Mouse (Mus musculus) limb, embryonic 14.5 days (tissue): ENCODE data around the gene Skiv2l. TPM values are rescaled to one million over a fixed set of nuclear protein-coding genes. Genes with fewer than 3 reads are reported as not detected.

ENCODE experiments used
- ATAC-seq: fragments of 200-750 bp; cut with Nextera tagmentation; 2 replicates; pipeline ENCODE4 v1.8.0; 2017; ENCODE audit warnings: low read depth, moderate number of reproducible peaks, moderate TSS enrichment; ENCODE audit not compliant: low FRiP score
- DNase-seq: peaks from one replicate; pipeline ENCODE4 v3.0.0-alpha.2; 2015; ENCODE audit warnings: low spot score
- H3K27ac ChIP-seq: fragments of 300-500 bp; sonication (generic); replicated peaks from 2 replicates; pipeline ENCODE4 v1.5.1; 2014; ENCODE audit warnings: low read depth, mild to moderate bottlenecking, low read length, moderate library complexity, mixed read lengths
- H3K27me3 ChIP-seq: fragments of 300-500 bp; sonication (generic); 2 replicates; pipeline ENCODE4 v1.6.1; 2014; ENCODE audit warnings: low read length, mixed read lengths; ENCODE audit not compliant: control insufficient read depth, insufficient read depth
- H3K36me3 ChIP-seq: fragments of 300-500 bp; sonication (generic); 2 replicates; pipeline ENCODE4 v1.6.1; 2014; ENCODE audit warnings: mild to moderate bottlenecking, low read length, moderate library complexity, mixed read lengths; ENCODE audit not compliant: control insufficient read depth, insufficient read depth
- H3K4me1 ChIP-seq: fragments of 300-500 bp; sonication (generic); 2 replicates; pipeline ENCODE4 v1.6.1; 2014; ENCODE audit warnings: antibody characterized with exemption, low read length, mixed read lengths; ENCODE audit not compliant: control insufficient read depth, insufficient read depth
- H3K4me2 ChIP-seq: fragments of 300-500 bp; sonication (generic); replicated peaks from 2 replicates; pipeline ENCODE4 v1.6.1; 2014; ENCODE audit warnings: low read depth, mild to moderate bottlenecking, low read length, moderate library complexity; ENCODE audit not compliant: severe bottlenecking
- H3K4me3 ChIP-seq: fragments of 300-500 bp; sonication (generic); replicated peaks from 2 replicates; pipeline ENCODE4 v1.5.1; 2014; ENCODE audit warnings: low read length
- H3K9ac ChIP-seq: fragments of 300-500 bp; sonication (generic); 2 replicates; pipeline ENCODE4 v1.6.1; 2014; ENCODE audit warnings: mild to moderate bottlenecking, low read depth, low read length, moderate library complexity; ENCODE audit not compliant: severe bottlenecking
- H3K9me3 ChIP-seq: fragments of 300-500 bp; sonication (generic); 2 replicates; pipeline ENCODE4 v1.6.1; 2016; ENCODE audit warnings: low read length; ENCODE audit not compliant: control insufficient read depth
- POLR2A ChIP-seq: fragments of 200-500 bp; IDR thresholded peaks from 2 replicates; pipeline ENCODE4 v1.8.0; 2012; ENCODE audit warnings: inconsistent platforms, mild to moderate bottlenecking, moderate library complexity, borderline replicate concordance; ENCODE audit not compliant: insufficient read depth, insufficient read length; ENCODE audit errors: extremely low read depth
- WGBS: fragments of 180-500 bp; shearing (Covaris S2); extraction: QIAGEN DNeasy Blood & Tissue Kit; methylation state at CpG from one replicate; pipeline ENCODE4 v1.1.7; 2014; 5-methylcytosine and 5-hydroxymethylcytosine counted together
- microRNA-seq: library from miRNA; unstranded; fragments of <30 nt; microRNA quantifications from one replicate; pipeline ENCODE4, GENCODE M21; 2016
- polyA plus RNA-seq, 2 experiments: library from polyadenylated mRNA; depleted of rRNA in 1 of 2; stranded (reverse) in 1 of 2; unstranded in 1 of 2; fragments of >200 nt; fragmentation: Nextera tagmentation in 1 of 2; extraction: Ambion mirVana in 1 of 2; gene quantifications; 2 replicates each; pipeline versions ENCODE4 v1.2.1 to v1.2.3; 2012 to 2014

The Skiv2l gene
- polyA plus RNA-seq, 2 experiments: 43.5 to 75.8 TPM

DNA sequence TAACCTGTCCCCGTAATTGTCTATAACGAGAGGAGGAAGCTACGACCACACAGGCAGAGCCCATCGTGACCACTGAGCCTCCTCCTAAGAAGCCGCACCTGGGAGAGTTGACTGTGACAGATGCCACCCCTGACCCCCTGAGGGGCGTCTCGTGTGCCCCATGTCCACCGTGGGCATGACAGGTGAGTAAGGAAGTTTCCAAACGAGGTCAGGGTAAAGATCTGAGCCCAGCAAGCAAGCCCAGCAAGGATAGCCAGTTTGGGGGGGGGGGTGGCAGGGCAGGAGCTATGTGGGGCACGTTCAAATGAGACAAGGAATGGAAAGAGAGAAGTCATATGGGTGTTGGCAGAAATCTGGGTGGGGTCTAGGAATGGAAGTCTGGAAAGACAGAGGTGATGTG is 55.0 kb downstream of the Skiv2l start:
- Histone ChIP-seq H3K27me3 (no peaks in the 10 kb centered on the region), H3K4me3 (no peak overlapping the region), H3K27ac (no peak overlapping the region), H3K9me3 (no peaks in the 10 kb centered on the region), H3K36me3 (no peaks in the 10 kb centered on the region), H3K4me2 (no peak overlapping the region), H3K9ac (no peak overlapping the region), H3K4me1 (no peaks in the 10 kb centered on the region)
- ATAC-seq: no peak
- WGBS: 83% methylated on average over 10 of the region's 10 CpGs
- TF ChIP-seq POLR2A: no peak
- no peak for DNase-seq

Small RNA genes lying within 50 kb of the gene (microRNA-seq; reads per million reads assigned to microRNA genes)
- gene Mir6970 (0.92 reads per million), gene Mir6971 (0.92 reads per million), gene Mir6972 (not detected)

Other genes with a start within 250 kb of the Skiv2l start
Only the 30 nearest of the 37 such genes appear.
- 39.6 and 52.4 TPM in 2 replicates for gene Ppt2, start 221.7 kb downstream of the Skiv2l start, polyA plus RNA-seq (2012; rRNA removed)
- 27.0 and 29.9 TPM in 2 replicates for gene Ppt2, start 221.7 kb downstream of the Skiv2l start, polyA plus RNA-seq (2014; fragmentation: Nextera tagmentation; extraction: Ambion mirVana)
- 5.5 and 5.7 TPM in 2 replicates for gene Prrt1, start 220.7 kb downstream of the Skiv2l start, polyA plus RNA-seq (2012; rRNA removed)
- gene Prrt1, start 220.7 kb downstream of the Skiv2l start, polyA plus RNA-seq (2014; fragmentation: Nextera tagmentation; extraction: Ambion mirVana): 0.40 and 0.94 TPM in 2 replicates
- gene Fkbpl, start 205.4 kb downstream of the Skiv2l start, polyA plus RNA-seq (2012; rRNA removed): 5.1 TPM in 2 replicates
- gene Fkbpl, start 205.4 kb downstream of the Skiv2l start, polyA plus RNA-seq (2014; fragmentation: Nextera tagmentation; extraction: Ambion mirVana): 11.9 and 12.5 TPM in 2 replicates
- gene Atf6b, start 203.1 kb downstream of the Skiv2l start, polyA plus RNA-seq (2012; rRNA removed): 104 and 121 TPM in 2 replicates
- 68.3 and 80.9 TPM in 2 replicates for gene Atf6b, start 203.1 kb downstream of the Skiv2l start, polyA plus RNA-seq (2014; fragmentation: Nextera tagmentation; extraction: Ambion mirVana)
- 4.5 and 5.4 TPM in 2 replicates for gene Tnxb, start 179.7 kb downstream of the Skiv2l start, polyA plus RNA-seq (2012; rRNA removed)
- 1.5 and 2.0 TPM in 2 replicates for gene Tnxb, start 179.7 kb downstream of the Skiv2l start, polyA plus RNA-seq (2014; fragmentation: Nextera tagmentation; extraction: Ambion mirVana)
- gene C4b, start 106.3 kb downstream of the Skiv2l start, polyA plus RNA-seq (2012; rRNA removed): 3.2 and 4.3 TPM in 2 replicates
- gene C4b, start 106.3 kb downstream of the Skiv2l start, polyA plus RNA-seq (2014; fragmentation: Nextera tagmentation; extraction: Ambion mirVana): 0.53 and 1.3 TPM in 2 replicates
- gene Cyp21a1, start 45.6 kb downstream of the Skiv2l start, polyA plus RNA-seq (2012; rRNA removed): 0.25 and 0.68 TPM in 2 replicates
- gene Cyp21a1, start 45.6 kb downstream of the Skiv2l start, polyA plus RNA-seq (2014; fragmentation: Nextera tagmentation; extraction: Ambion mirVana): 0.17 and 0.33 TPM in 2 replicates
- 46.4 and 46.5 TPM in 2 replicates for gene Stk19, start 13.3 kb downstream of the Skiv2l start, polyA plus RNA-seq (2012; rRNA removed)
- gene Stk19, start 13.3 kb downstream of the Skiv2l start, polyA plus RNA-seq (2014; fragmentation: Nextera tagmentation; extraction: Ambion mirVana): 23.9 and 26.8 TPM in 2 replicates
- 87.6 and 98.9 TPM in 2 replicates for gene Dxo, start 13.2 kb downstream of the Skiv2l start, polyA plus RNA-seq (2012; rRNA removed)
- gene Dxo, start 13.2 kb downstream of the Skiv2l start, polyA plus RNA-seq (2014; fragmentation: Nextera tagmentation; extraction: Ambion mirVana): 52.6 and 59.9 TPM in 2 replicates
- 56.4 and 92.2 TPM in 2 replicates for gene Nelfe, start 181 bp upstream of the Skiv2l start, polyA plus RNA-seq (2012; rRNA removed)
- 101 and 111 TPM in 2 replicates for gene Nelfe, start 181 bp upstream of the Skiv2l start, polyA plus RNA-seq (2014; fragmentation: Nextera tagmentation; extraction: Ambion mirVana)
- 0.76 and 0.88 TPM in 2 replicates for gene Cfb, start 12.3 kb upstream of the Skiv2l start, polyA plus RNA-seq (2012; rRNA removed)
- gene Cfb, start 12.3 kb upstream of the Skiv2l start, polyA plus RNA-seq (2014; fragmentation: Nextera tagmentation; extraction: Ambion mirVana): 1.6 and 2.1 TPM in 2 replicates
- gene Zbtb12, start 29.3 kb upstream of the Skiv2l start, polyA plus RNA-seq (2012; rRNA removed): 44.3 and 52.0 TPM in 2 replicates
- 1.4 and 1.5 TPM in 2 replicates for gene Zbtb12, start 29.3 kb upstream of the Skiv2l start, polyA plus RNA-seq (2014; fragmentation: Nextera tagmentation; extraction: Ambion mirVana)
- gene Gm20547, start 31.8 kb upstream of the Skiv2l start, polyA plus RNA-seq (2012; rRNA removed): not detected in 2 replicates
- not detected in 2 replicates for gene Gm20547, start 31.8 kb upstream of the Skiv2l start, polyA plus RNA-seq (2014; fragmentation: Nextera tagmentation; extraction: Ambion mirVana)
- gene C2, start 48.1 kb upstream of the Skiv2l start, polyA plus RNA-seq (2012; rRNA removed): 4.7 and 5.1 TPM in 2 replicates
- 3.9 and 4.9 TPM in 2 replicates for gene C2, start 48.1 kb upstream of the Skiv2l start, polyA plus RNA-seq (2014; fragmentation: Nextera tagmentation; extraction: Ambion mirVana)
- 232 and 297 TPM in 2 replicates for gene Ehmt2, start 48.3 kb upstream of the Skiv2l start, polyA plus RNA-seq (2012; rRNA removed)
- gene Ehmt2, start 48.3 kb upstream of the Skiv2l start, polyA plus RNA-seq (2014; fragmentation: Nextera tagmentation; extraction: Ambion mirVana): 72.8 and 80.6 TPM in 2 replicates
- 0.09 and 0.10 TPM in 2 replicates for gene Slc44a4, start 64.3 kb upstream of the Skiv2l start, polyA plus RNA-seq (2012; rRNA removed)
- gene Slc44a4, start 64.3 kb upstream of the Skiv2l start, polyA plus RNA-seq (2014; fragmentation: Nextera tagmentation; extraction: Ambion mirVana): not detected in 2 replicates
- 19.3 and 26.5 TPM in 2 replicates for gene Neu1, start 81.0 kb upstream of the Skiv2l start, polyA plus RNA-seq (2012; rRNA removed)
- gene Neu1, start 81.0 kb upstream of the Skiv2l start, polyA plus RNA-seq (2014; fragmentation: Nextera tagmentation; extraction: Ambion mirVana): 18.2 and 18.4 TPM in 2 replicates
- gene Hspa1b, start 109.0 kb upstream of the Skiv2l start, polyA plus RNA-seq (2012; rRNA removed): 22.8 and 25.6 TPM in 2 replicates
- gene Hspa1b, start 109.0 kb upstream of the Skiv2l start, polyA plus RNA-seq (2014; fragmentation: Nextera tagmentation; extraction: Ambion mirVana): 1.6 and 2.2 TPM in 2 replicates
- gene Gm20481, start 119.7 kb upstream of the Skiv2l start, polyA plus RNA-seq (2012; rRNA removed): not detected in 2 replicates
- gene Gm20481, start 119.7 kb upstream of the Skiv2l start, polyA plus RNA-seq (2014; fragmentation: Nextera tagmentation; extraction: Ambion mirVana): not detected in 2 replicates
- 6.5 and 7.1 TPM in 2 replicates for gene Hspa1a, start 121.9 kb upstream of the Skiv2l start, polyA plus RNA-seq (2012; rRNA removed)
- 9.5 and 9.6 TPM in 2 replicates for gene Hspa1a, start 121.9 kb upstream of the Skiv2l start, polyA plus RNA-seq (2014; fragmentation: Nextera tagmentation; extraction: Ambion mirVana)
- 0.44 and 0.47 TPM in 2 replicates for gene Hspa1l, start 122.5 kb upstream of the Skiv2l start, polyA plus RNA-seq (2012; rRNA removed)
- 0.85 and 1.4 TPM in 2 replicates for gene Hspa1l, start 122.5 kb upstream of the Skiv2l start, polyA plus RNA-seq (2014; fragmentation: Nextera tagmentation; extraction: Ambion mirVana)
- gene Lsm2, start 131.7 kb upstream of the Skiv2l start, polyA plus RNA-seq (2012; rRNA removed): 186 and 233 TPM in 2 replicates
- 170 and 178 TPM in 2 replicates for gene Lsm2, start 131.7 kb upstream of the Skiv2l start, polyA plus RNA-seq (2014; fragmentation: Nextera tagmentation; extraction: Ambion mirVana)
- gene Vars, start 150.8 kb upstream of the Skiv2l start, polyA plus RNA-seq (2012; rRNA removed): 163 and 216 TPM in 2 replicates
- 88.3 and 100 TPM in 2 replicates for gene Vars, start 150.8 kb upstream of the Skiv2l start, polyA plus RNA-seq (2014; fragmentation: Nextera tagmentation; extraction: Ambion mirVana)
- 0.64 and 0.85 TPM in 2 replicates for gene Vwa7, start 166.4 kb upstream of the Skiv2l start, polyA plus RNA-seq (2012; rRNA removed)
- gene Vwa7, start 166.4 kb upstream of the Skiv2l start, polyA plus RNA-seq (2014; fragmentation: Nextera tagmentation; extraction: Ambion mirVana): 0.11 and 0.15 TPM in 2 replicates
- 12.0 and 15.2 TPM in 2 replicates for gene Sapcd1, start 177.8 kb upstream of the Skiv2l start, polyA plus RNA-seq (2012; rRNA removed)
- 12.5 and 13.7 TPM in 2 replicates for gene Sapcd1, start 177.8 kb upstream of the Skiv2l start, polyA plus RNA-seq (2014; fragmentation: Nextera tagmentation; extraction: Ambion mirVana)
- gene Msh5, start 196.5 kb upstream of the Skiv2l start, polyA plus RNA-seq (2012; rRNA removed): 6.4 and 6.5 TPM in 2 replicates
- gene Msh5, start 196.5 kb upstream of the Skiv2l start, polyA plus RNA-seq (2014; fragmentation: Nextera tagmentation; extraction: Ambion mirVana): 3.4 and 3.5 TPM in 2 replicates
- gene Clic1, start 199.8 kb upstream of the Skiv2l start, polyA plus RNA-seq (2012; rRNA removed): 229 and 236 TPM in 2 replicates
- gene Clic1, start 199.8 kb upstream of the Skiv2l start, polyA plus RNA-seq (2014; fragmentation: Nextera tagmentation; extraction: Ambion mirVana): 103 and 108 TPM in 2 replicates
- 271 and 326 TPM in 2 replicates for gene Ddah2, start 208.8 kb upstream of the Skiv2l start, polyA plus RNA-seq (2012; rRNA removed)
- gene Ddah2, start 208.8 kb upstream of the Skiv2l start, polyA plus RNA-seq (2014; fragmentation: Nextera tagmentation; extraction: Ambion mirVana): 358 and 403 TPM in 2 replicates
- gene Ly6g6c, start 215.2 kb upstream of the Skiv2l start, polyA plus RNA-seq (2012; rRNA removed): 3.4 and 5.5 TPM in 2 replicates
- 10.4 and 22.3 TPM in 2 replicates for gene Ly6g6c, start 215.2 kb upstream of the Skiv2l start, polyA plus RNA-seq (2014; fragmentation: Nextera tagmentation; extraction: Ambion mirVana)
- 0.45 and 0.47 TPM in 2 replicates for gene Mpig6b, start 216.0 kb upstream of the Skiv2l start, polyA plus RNA-seq (2012; rRNA removed)
- gene Mpig6b, start 216.0 kb upstream of the Skiv2l start, polyA plus RNA-seq (2014; fragmentation: Nextera tagmentation; extraction: Ambion mirVana): 0.64 and 1.3 TPM in 2 replicates